Mouse (Mus musculus) brain, embryonic 14.5 days (tissue): ENCODE results near the gene Msl2. TPM values are rescaled to one million over a fixed set of nuclear protein-coding genes. Genes with fewer than 3 reads are reported as not detected.

Experiments used
- DNase-seq: peaks from one replicate; pipeline ENCODE4 v3.0.0-alpha.2; 2011; ENCODE audit warnings: low read depth
- CTCF ChIP-seq: fragments of 200-500 bp; IDR thresholded peaks from 2 replicates; pipeline ENCODE4 v1.5.1; 2012; ENCODE audit warnings: inconsistent platforms, mild to moderate bottlenecking, moderate library complexity, borderline replicate concordance; ENCODE audit not compliant: insufficient read depth, insufficient read length; ENCODE audit errors: extremely low read depth
- POLR2A ChIP-seq: fragments of 200-500 bp; IDR thresholded peaks from 2 replicates; pipeline ENCODE4 v1.6.1; 2012; ENCODE audit warnings: mild to moderate bottlenecking, inconsistent platforms, borderline replicate concordance; ENCODE audit not compliant: poor library complexity, insufficient read depth, insufficient read length, severe bottlenecking; ENCODE audit errors: extremely low read depth
- polyA plus RNA-seq: library from polyadenylated mRNA; depleted of rRNA; stranded (reverse); fragments of >200 nt; gene quantifications from 2 replicates; pipeline ENCODE4 v1.2.3, GENCODE M21; 2012; rRNA removed

The Msl2 gene
- 25.8 and 33.6 TPM in 2 replicates for polyA plus RNA-seq

GRCm38 (mm10) chr9:101073987-101074331, at the start of gene Msl2:
TSS of gene Msl2 (plus strand) at chr9:101074101.
- DNase-seq: no peak
- TF ChIP-seq CTCF (no peak), POLR2A (peak; percentile 72; the same call in 1 of the 2 replicates)

DNA sequence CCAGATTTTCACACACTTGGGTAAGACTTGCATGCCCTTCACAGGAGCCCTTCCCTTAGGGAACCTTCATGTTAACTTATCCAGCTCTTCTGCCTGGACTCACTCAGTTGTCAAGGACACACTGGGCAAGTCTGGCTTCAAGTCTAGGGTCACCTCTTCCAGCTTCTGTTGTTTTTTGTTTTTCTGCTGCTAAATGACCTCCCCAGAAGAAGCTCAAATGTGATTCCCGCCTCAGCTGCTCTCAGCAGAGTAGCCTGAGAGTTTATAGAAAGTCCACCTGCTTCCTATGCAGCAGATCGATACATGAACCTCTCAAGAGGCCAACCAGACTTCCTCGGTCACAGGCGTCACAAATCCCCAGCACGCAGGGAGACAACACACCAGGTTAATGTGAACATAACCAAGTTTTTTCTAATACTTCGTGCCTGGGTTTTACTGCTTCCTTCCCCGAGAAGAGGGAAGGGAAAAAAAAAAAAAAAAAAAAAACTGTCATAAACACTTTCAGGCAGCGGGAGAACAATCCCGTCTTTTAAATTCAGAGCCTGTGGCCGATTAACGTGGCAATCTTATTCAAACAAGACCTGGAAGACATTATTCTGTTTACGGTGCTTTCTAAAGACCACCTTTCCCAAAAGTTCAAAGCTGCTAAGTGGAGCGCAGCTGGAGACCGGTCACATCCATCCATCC, 40.0 kb upstream of the Msl2 start:
- TF ChIP-seq CTCF: no peak
- no peak for TF ChIP-seq POLR2A
- DNase-seq: no peak

DNA sequence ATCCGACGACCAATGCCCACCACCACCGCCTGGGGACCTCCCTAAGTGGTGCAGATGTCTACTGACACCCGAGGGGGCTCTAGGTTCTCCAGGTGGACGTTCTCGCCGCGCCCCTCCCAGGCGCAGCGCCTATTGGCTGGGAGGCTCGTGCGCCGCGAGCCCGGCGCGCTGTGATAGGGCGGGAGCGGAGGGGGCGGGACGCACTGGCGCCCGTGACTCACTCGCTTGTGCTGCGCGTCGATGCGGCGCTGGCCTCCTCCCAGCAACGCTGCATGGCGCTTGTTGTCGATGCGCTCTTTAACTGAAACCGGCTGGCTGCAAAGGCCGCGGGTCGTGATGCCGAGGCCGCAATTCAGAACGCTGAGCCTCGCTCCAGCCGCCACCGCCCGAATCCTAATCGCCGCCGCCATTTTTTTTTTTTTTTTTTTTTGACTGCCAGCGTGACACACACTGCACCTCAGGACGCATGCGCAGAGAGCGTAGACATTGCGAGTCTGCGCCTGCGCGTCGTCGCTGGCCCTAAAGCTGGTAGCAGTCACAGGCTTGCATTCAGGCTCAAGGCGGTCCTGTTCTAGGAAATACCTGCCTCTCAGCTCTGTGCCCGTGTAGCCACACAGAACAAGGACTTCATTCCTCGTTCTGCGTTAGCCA, 39.3 kb upstream of the Msl2 start, which contains the start of gene Pccb:
Gene Pccb, minus strand, starts transcription at position 451 of the 651 bp plus-strand sequence.
- DNase-seq: peak; percentile 98
- TF ChIP-seq POLR2A (peak; percentile 58; the same call in 1 of the 2 replicates), CTCF (peak; percentile 33; the same call in 1 of the 2 replicates)

GRCm38 (mm10) chr9:101035836-101036596, 37.9 kb upstream of the Msl2 start:
- no peak for DNase-seq
- TF ChIP-seq POLR2A: no peak
- no peak for TF ChIP-seq CTCF

- DNase-seq: no peak
- TF ChIP-seq CTCF (no peak), POLR2A (no peak)
Observed at GRCm38 (mm10) chr9:101036876-101037275, 37.0 kb upstream of the Msl2 start.

GRCm38 (mm10) chr9:101037396-101037795, 36.5 kb upstream of the Msl2 start:
- TF ChIP-seq POLR2A (no peak), CTCF (no peak)
- DNase-seq: no peak

- no peak for DNase-seq
- TF ChIP-seq POLR2A: no peak
- TF ChIP-seq CTCF: no peak
Observed at GRCm38 (mm10) chr9:101038634-101039033, 35.3 kb upstream of the Msl2 start.

GRCm38 (mm10) chr9:101041508-101041907, 32.4 kb upstream of the Msl2 start:
- TF ChIP-seq POLR2A (no peak), CTCF (no peak)
- no peak for DNase-seq

- TF ChIP-seq POLR2A: no peak
- no peak for TF ChIP-seq CTCF
- no peak for DNase-seq
Observed at GRCm38 (mm10) chr9:101042249-101042648, 31.7 kb upstream of the Msl2 start.

GRCm38 (mm10) chr9:101045710-101046338, 28.1 kb upstream of the Msl2 start:
- TF ChIP-seq CTCF (no peak), POLR2A (no peak)
- peak; percentile 7 for DNase-seq

- DNase-seq: no peak
- TF ChIP-seq POLR2A (no peak), CTCF (no peak)
Observed at GRCm38 (mm10) chr9:101052007-101052406, 21.9 kb upstream of the Msl2 start.
